ENCODE assay signal across 8 mouse cellular contexts in genomic region chr16:18443385-18443841, GRCm38 (mm10). TPM values are rescaled to one million over a fixed set of nuclear protein-coding genes. Genes with fewer than 3 reads are reported as not detected.
A peak's percentile ranks its signal among the peaks of the same experiment; 100 is the strongest.
DNase-seq lines count a peak whose midpoint lies in the region; ATAC-seq lines count a peak whose summit lies in the region.

No protein-coding gene starts in this region.

- DNase-seq in ZHBTc4 (ENCODE audit: low read depth, low spot score): peak; percentile 90
- DNase-seq in gastrocnemius, adult 8-10 months (ENCODE audit: low spot score in 2 of 2): peak; percentile 94 to 97
- DNase-seq in hindlimb bud, embryonic 11.5 days (ENCODE audit: extremely low spot score, low read depth, low spot score): peak; percentile 68
- DNase-seq in left cerebral cortex, adult 8-10 months (ENCODE audit: low spot score in 2 of 2): peak; percentile 88 to 100
- DNase-seq in right cerebral cortex, postnatal 14 days: peak; percentile 99
- peak; percentile 90 to 92 for DNase-seq in urinary bladder, postnatal 36 days (ENCODE audit: low spot score in 2 of 2)

- ATAC-seq in common myeloid progenitor, adult 5-6 weeks (replicated peaks; ENCODE audit: low read depth, poor library complexity, severe bottlenecking): peak; percentile 99
- peak; percentile 99 for ATAC-seq in megakaryocyte progenitor cell, adult 5-6 weeks (replicated peaks; ENCODE audit: poor library complexity)

RNA-seq across cellular contexts. Expression of gene Comt, which starts 16.8 kb away (rescaled TPM):
- 38.2 and 44.2 TPM in 2 replicates for total RNA-seq in common myeloid progenitor, adult 5-6 weeks (2017)
- 10 to 100 TPM; 36.7 to 39.9 (median 38.5) TPM for total RNA-seq in gastrocnemius, adult 8-10 months (2022)
- total RNA-seq in left cerebral cortex, adult 8-10 months (2022): 10 to 100 TPM; 92.9 to 97.2 (median 94.3) TPM
- 42.8 and 55.1 TPM in 2 replicates for total RNA-seq in megakaryocyte progenitor cell, adult 5-6 weeks (2015)
- 42.3 and 47.1 TPM in 2 replicates for total RNA-seq in megakaryocyte progenitor cell, adult 5-6 weeks (2017)

RNA-seq across cellular contexts. Expression of gene Txnrd2, which starts 17.2 kb away (rescaled TPM):
- total RNA-seq in common myeloid progenitor, adult 5-6 weeks (2017): 50.3 and 66.4 TPM in 2 replicates
- 10 to 100 TPM; 17.2 to 23.5 (median 21.3) TPM for total RNA-seq in gastrocnemius, adult 8-10 months (2022)
- total RNA-seq in left cerebral cortex, adult 8-10 months (2022): 10 to 100 TPM; 16.5 to 22.7 (median 19.1) TPM
- 14.3 and 23.0 TPM in 2 replicates for total RNA-seq in megakaryocyte progenitor cell, adult 5-6 weeks (2015)
- total RNA-seq in megakaryocyte progenitor cell, adult 5-6 weeks (2017): 12.5 and 20.6 TPM in 2 replicates

RNA-seq across cellular contexts. Expression of gene Gnb1l, which starts 55.1 kb away (rescaled TPM):
- total RNA-seq in common myeloid progenitor, adult 5-6 weeks (2017): 4.5 and 5.0 TPM in 2 replicates
- 1 to 10 TPM; 3.1 to 6.1 (median 3.7) TPM for total RNA-seq in gastrocnemius, adult 8-10 months (2022)
- 1 to 10 TPM; 4.9 to 5.7 (median 5.3) TPM for total RNA-seq in left cerebral cortex, adult 8-10 months (2022)
- 6.4 and 7.3 TPM in 2 replicates for total RNA-seq in megakaryocyte progenitor cell, adult 5-6 weeks (2015)
- total RNA-seq in megakaryocyte progenitor cell, adult 5-6 weeks (2017): 2.4 and 8.8 TPM in 2 replicates

RNA-seq across cellular contexts. Expression of gene Rtl10, which starts 55.3 kb away (rescaled TPM):
- total RNA-seq in common myeloid progenitor, adult 5-6 weeks (2017): 0.49 and 5.9 TPM in 2 replicates
- 1 to 10 TPM; 2.9 to 4.6 (median 3.7) TPM for total RNA-seq in gastrocnemius, adult 8-10 months (2022)
- 1 to 10 TPM; 6.4 to 7.8 (median 7.6) TPM for total RNA-seq in left cerebral cortex, adult 8-10 months (2022)
- 5.8 and 8.1 TPM in 2 replicates for total RNA-seq in megakaryocyte progenitor cell, adult 5-6 weeks (2015)
- 2.6 and 4.1 TPM in 2 replicates for total RNA-seq in megakaryocyte progenitor cell, adult 5-6 weeks (2017)

Comparison
In these comparisons a context has a peak if more than half of its experiments do, and no peak if none do; other contexts are left out.
1. Peak in every context shown above with its lines: DNase-seq and ATAC-seq.